Mouse (Mus musculus) hindbrain, embryonic 11.5 days (tissue): ENCODE measurements around the gene Car4. TPM values are rescaled to one million over a fixed set of nuclear protein-coding genes. Genes with fewer than 3 reads are reported as not detected.
A peak's percentile ranks its signal among the peaks of the same experiment; 100 is the strongest.

Experiments
- ATAC-seq: fragments of 200-750 bp; cut with Nextera tagmentation; 2 replicates; pipeline ENCODE4 v1.8.0; 2017; ENCODE audit warnings: mild to moderate bottlenecking, moderate TSS enrichment, moderate library complexity; ENCODE audit not compliant: low FRiP score
- DNase-seq: peaks from one replicate; pipeline ENCODE4 v3.0.0-alpha.2; 2015; ENCODE audit warnings: low spot score
- H3K27ac ChIP-seq: fragments of 300-500 bp; sonication (generic); 2 replicates; pipeline ENCODE4 v1.5.1; 2014; ENCODE audit warnings: mild to moderate bottlenecking, low read depth, low read length
- H3K27me3 ChIP-seq: fragments of 300-500 bp; sonication (generic); 2 replicates; pipeline ENCODE4 v1.6.1; 2014; ENCODE audit warnings: mild to moderate bottlenecking, low read length, moderate library complexity, mixed read lengths; ENCODE audit not compliant: control insufficient read depth, insufficient read depth
- H3K36me3 ChIP-seq: fragments of 300-500 bp; sonication (generic); 2 replicates; pipeline ENCODE4 v1.6.1; 2014; ENCODE audit warnings: mild to moderate bottlenecking, low read length, moderate library complexity, mixed read lengths; ENCODE audit not compliant: control insufficient read depth, insufficient read depth
- H3K4me1 ChIP-seq: fragments of 300-500 bp; sonication (generic); replicated peaks from 2 replicates; pipeline ENCODE4 v1.6.1; 2014; ENCODE audit warnings: low read length, mixed read lengths; ENCODE audit not compliant: control insufficient read depth, insufficient read depth
- H3K4me2 ChIP-seq: fragments of 300-500 bp; sonication (generic); replicated peaks from 2 replicates; pipeline ENCODE4 v1.6.1; 2014; ENCODE audit warnings: mild to moderate bottlenecking, low read depth, low read length
- H3K4me3 ChIP-seq: fragments of 300-500 bp; sonication (generic); 2 replicates; pipeline ENCODE4 v1.5.1; 2014; ENCODE audit warnings: low read depth, low read length
- H3K9ac ChIP-seq: fragments of 300-500 bp; sonication (generic); 2 replicates; pipeline ENCODE4 v1.6.1; 2014; ENCODE audit warnings: low read depth, low read length
- H3K9me3 ChIP-seq: fragments of 300-500 bp; sonication (generic); 2 replicates; pipeline ENCODE4 v1.6.1; 2016; ENCODE audit warnings: low read length; ENCODE audit not compliant: control insufficient read depth
- WGBS: fragments of 180-500 bp; shearing (Covaris S2); extraction: QIAGEN DNeasy Blood & Tissue Kit; methylation state at CpG from one replicate; pipeline ENCODE4 v1.1.7; 2014; 5-methylcytosine and 5-hydroxymethylcytosine counted together
- polyA plus RNA-seq: library from polyadenylated mRNA; unstranded; fragments of >200 nt; fragmentation: Nextera tagmentation; extraction: Ambion mirVana; gene quantifications from 2 replicates; pipeline ENCODE4 v1.2.1, GENCODE M21; 2014

Gene Car4
- polyA plus RNA-seq, 1 experiment from 2014 or later = 3.0 TPM

- no peaks in the 10 kb centered on the region for H3K4me1 ChIP-seq
- DNase-seq (no peak), ATAC-seq (no peak)
- H3K36me3 ChIP-seq = no peaks in the 10 kb centered on the region
- no peak overlapping the region for H3K4me2 ChIP-seq
- H3K9ac ChIP-seq = no peak overlapping the region
- H3K27me3 ChIP-seq = no peaks in the 10 kb centered on the region
- H3K4me3 ChIP-seq = no peak overlapping the region
- no peak overlapping the region for H3K27ac ChIP-seq
- WGBS = 70% methylated on average over 5 of the region's 5 CpGs
- H3K9me3 ChIP-seq = no peaks in the 10 kb centered on the region
Observed at GRCm38 (mm10) chr11:84973661-84974060, 16.1 kb downstream of the Car4 start.

GRCm38 (mm10) chr11:84974582-84974981, 17.0 kb downstream of the Car4 start:
- no peak overlapping the region for H3K9ac ChIP-seq
- no peaks in the 10 kb centered on the region for H3K4me1 ChIP-seq
- 68% methylated on average over 7 of the region's 7 CpGs for WGBS
- H3K36me3 ChIP-seq = no peaks in the 10 kb centered on the region
- no peak overlapping the region for H3K4me3 ChIP-seq
- no peak overlapping the region for H3K27ac ChIP-seq
- no peak overlapping the region for H3K4me2 ChIP-seq
- DNase-seq (no peak), ATAC-seq (no peak)
- no peaks in the 10 kb centered on the region for H3K27me3 ChIP-seq
- H3K9me3 ChIP-seq = no peaks in the 10 kb centered on the region

- Histone ChIP-seq H3K27ac (no peak overlapping the region), H3K9me3 (no peaks in the 10 kb centered on the region), H3K9ac (no peak overlapping the region), H3K4me1 (no peaks in the 10 kb centered on the region), H3K4me3 (no peak overlapping the region), H3K4me2 (no peak overlapping the region), H3K36me3 (no peaks in the 10 kb centered on the region), H3K27me3 (no peaks in the 10 kb centered on the region)
- WGBS = 84% methylated on average over 3 of the region's 3 CpGs
- ATAC-seq (no peak), DNase-seq (no peak)
Observed at GRCm38 (mm10) chr11:84976706-84977105, 19.1 kb downstream of the Car4 start.

- H3K27ac ChIP-seq = no peak overlapping the region
- WGBS = 86% methylated on average over 3 of the region's 3 CpGs
- H3K9me3 ChIP-seq = no peaks in the 10 kb centered on the region
- H3K4me1 ChIP-seq = no peaks in the 10 kb centered on the region
- H3K27me3 ChIP-seq = no peaks in the 10 kb centered on the region
- H3K4me2 ChIP-seq = no peak overlapping the region
- H3K36me3 ChIP-seq = no peaks in the 10 kb centered on the region
- ATAC-seq (no peak), DNase-seq (no peak)
- no peak overlapping the region for H3K9ac ChIP-seq
- H3K4me3 ChIP-seq = no peak overlapping the region
Observed at GRCm38 (mm10) chr11:84977385-84977952, 19.9 kb downstream of the Car4 start.

GRCm38 (mm10) chr11:84978113-84978512, 20.5 kb downstream of the Car4 start:
- Histone ChIP-seq H3K4me2 (no peak overlapping the region), H3K9ac (no peak overlapping the region), H3K27ac (no peak overlapping the region), H3K36me3 (no peaks in the 10 kb centered on the region), H3K4me1 (no peaks in the 10 kb centered on the region), H3K27me3 (no peaks in the 10 kb centered on the region), H3K9me3 (no peaks in the 10 kb centered on the region), H3K4me3 (no peak overlapping the region)
- DNase-seq (peak; percentile 63), ATAC-seq (no peak)
- WGBS = 46% methylated on average over 2 of the region's 2 CpGs

- 38% methylated on average over 1 of the region's 1 CpGs for WGBS
- ATAC-seq = no peak
- DNase-seq = no peak
- Histone ChIP-seq H3K4me2 (no peak overlapping the region), H3K27ac (no peak overlapping the region), H3K27me3 (no peaks in the 10 kb centered on the region), H3K4me3 (no peak overlapping the region), H3K9me3 (no peaks in the 10 kb centered on the region), H3K36me3 (no peaks in the 10 kb centered on the region), H3K9ac (no peak overlapping the region), H3K4me1 (no peaks in the 10 kb centered on the region)
Observed at GRCm38 (mm10) chr11:84979351-84979750, 21.8 kb downstream of the Car4 start.

- H3K4me2 ChIP-seq = no peak overlapping the region
- H3K27ac ChIP-seq = no peak overlapping the region
- H3K4me3 ChIP-seq = no peak overlapping the region
- no peak for DNase-seq
- no peaks in the 10 kb centered on the region for H3K9me3 ChIP-seq
- H3K4me1 ChIP-seq = no peaks in the 10 kb centered on the region
- no peaks in the 10 kb centered on the region for H3K27me3 ChIP-seq
- H3K36me3 ChIP-seq = no peaks in the 10 kb centered on the region
- H3K9ac ChIP-seq = no peak overlapping the region
- ATAC-seq = no peak
- WGBS = 79% methylated on average over 2 of the region's 2 CpGs
Observed at GRCm38 (mm10) chr11:84980697-84981096, 23.1 kb downstream of the Car4 start.

GRCm38 (mm10) chr11:84985421-84985820, 27.8 kb downstream of the Car4 start:
- no peaks in the 10 kb centered on the region for H3K4me1 ChIP-seq
- DNase-seq = no peak
- 91% methylated on average over 6 of the region's 6 CpGs for WGBS

GRCm38 (mm10) chr11:84988341-84988919, 30.8 kb downstream of the Car4 start:
- WGBS = 89% methylated on average over 3 of the region's 3 CpGs
- no peak overlapping the region for H3K27ac ChIP-seq
- no peaks in the 10 kb centered on the region for H3K27me3 ChIP-seq
- ATAC-seq (no peak), DNase-seq (no peak)
- H3K36me3 ChIP-seq = 0 out of 2 replicates have a peak, but pooled peaks cover 2% of the 10 kb centered on the region
- H3K4me1 ChIP-seq = no peaks in the 10 kb centered on the region
- H3K9ac ChIP-seq = no peak overlapping the region
- H3K4me2 ChIP-seq = no peak overlapping the region
- H3K4me3 ChIP-seq = no peak overlapping the region
- no peaks in the 10 kb centered on the region for H3K9me3 ChIP-seq

More at GRCm38 (mm10) chr11:84985421-84985820, 27.8 kb downstream of the Car4 start:
- Histone ChIP-seq H3K9ac (no peak overlapping the region), H3K27me3 (no peaks in the 10 kb centered on the region), H3K4me2 (no peak overlapping the region), H3K9me3 (no peaks in the 10 kb centered on the region), H3K27ac (no peak overlapping the region), H3K4me3 (no peak overlapping the region), H3K36me3 (0 out of 2 replicates have a peak, but pooled peaks cover 2% of the 10 kb centered on the region)
- no peak for ATAC-seq
